Mouse (Mus musculus) induced T-regulatory cell, adult 2 months (primary cell): ENCODE measurements around the gene Per2.

ENCODE experiments used
- DNase-seq: peaks from one replicate; pipeline ENCODE4 v3.0.0-alpha.2; 2012; ENCODE audit warnings: low read depth

Per2 gene

GRCm38 (mm10) chr1:91381091-91381471 lies 78.0 kb downstream of the Per2 start:
- no peak for DNase-seq

- DNase-seq = peak; percentile 83
Measured at GRCm38 (mm10) chr1:91380453-91381090, 78.6 kb downstream of the Per2 start.

- DNase-seq = no peak
Measured at GRCm38 (mm10) chr1:91373414-91373835, 85.7 kb downstream of the Per2 start.

GRCm38 (mm10) chr1:91370055-91370454 lies 89.1 kb downstream of the Per2 start:
- DNase-seq = no peak

- DNase-seq = no peak
Measured at GRCm38 (mm10) chr1:91369408-91369807, 89.7 kb downstream of the Per2 start.

GRCm38 (mm10) chr1:91367295-91367694 lies 91.8 kb downstream of the Per2 start:
- no peak for DNase-seq

- peak; percentile 81 for DNase-seq
Measured at GRCm38 (mm10) chr1:91366215-91367108, 92.7 kb downstream of the Per2 start, which contains the start of gene Erfe. Erfe (plus strand) TSS chr1:91366430.
